Mouse (Mus musculus) cortical plate, adult 2 months (tissue): ENCODE data around the gene Csnk1d. TPM values are rescaled to one million over a fixed set of nuclear protein-coding genes. Genes with fewer than 3 reads are reported as not detected.

Experiments used
- H3K27ac ChIP-seq: fragments of 200-500 bp; 2 replicates; pipeline ENCODE4 v1.5.1; 2012; ENCODE audit warnings: low read length, control low read depth, inconsistent platforms; ENCODE audit not compliant: insufficient read depth
- H3K4me1 ChIP-seq: fragments of 200-500 bp; 2 replicates; pipeline ENCODE4 v1.6.1; 2011; ENCODE audit warnings: low read length; ENCODE audit not compliant: control insufficient read depth, insufficient read depth
- H3K4me3 ChIP-seq: fragments of 200-500 bp; 2 replicates; pipeline ENCODE4 v1.5.1; 2011; ENCODE audit warnings: mild to moderate bottlenecking, low read length, control low read depth; ENCODE audit not compliant: insufficient read depth
- CTCF ChIP-seq: fragments of 200-500 bp; IDR thresholded peaks from 2 replicates; pipeline ENCODE4 v1.5.1; 2011; ENCODE audit warnings: mild to moderate bottlenecking, control low read depth, low read length; ENCODE audit not compliant: insufficient read depth; ENCODE audit errors: extremely low read depth
- POLR2A ChIP-seq: fragments of 200-500 bp; IDR thresholded peaks from 2 replicates; pipeline ENCODE4 v1.6.1; 2011; ENCODE audit warnings: mild to moderate bottlenecking, low read length, control low read depth; ENCODE audit not compliant: insufficient read depth; ENCODE audit errors: extremely low read depth
- polyA plus RNA-seq: library from polyadenylated mRNA; depleted of rRNA; stranded (reverse); fragments of >200 nt; gene quantifications from 2 replicates; pipeline ENCODE4 v1.2.3, GENCODE M21; 2012; rRNA removed

The Csnk1d gene
- polyA plus RNA-seq, 1 experiment: 110 TPM

- peaks cover 1% of the 10 kb centered on the region; the same call in 1 of the 2 replicates for H3K4me1 ChIP-seq
- no peak overlapping the region; the same call in 1 of the 2 replicates for H3K4me3 ChIP-seq
These were observed 59.7 kb downstream of the Csnk1d start for GRCm38 (mm10) chr11:120931479-120931878.

GRCm38 (mm10) chr11:120928468-120928867 lies 62.7 kb downstream of the Csnk1d start:
- TF ChIP-seq CTCF (no peak), POLR2A (no peak)
- Histone ChIP-seq H3K27ac (no peak overlapping the region), H3K4me3 (no peak overlapping the region), H3K4me1 (peaks cover 1% of the 10 kb centered on the region; the same call in 1 of the 2 replicates)

More at GRCm38 (mm10) chr11:120931479-120931878, 59.7 kb downstream of the Csnk1d start:
- H3K27ac ChIP-seq: no peak overlapping the region
- no peak for TF ChIP-seq CTCF
- TF ChIP-seq POLR2A: no peak

GRCm38 (mm10) chr11:120922528-120922927 lies 68.6 kb downstream of the Csnk1d start:
- no peak overlapping the region for H3K27ac ChIP-seq
- no peak overlapping the region for H3K4me3 ChIP-seq
- H3K4me1 ChIP-seq: no peaks in the 10 kb centered on the region
- TF ChIP-seq CTCF (no peak), POLR2A (no peak)

GRCm38 (mm10) chr11:120917756-120918155 lies 73.4 kb downstream of the Csnk1d start:
- H3K4me1 ChIP-seq: no peaks in the 10 kb centered on the region
- TF ChIP-seq CTCF: no peak
- no peak for TF ChIP-seq POLR2A

GRCm38 (mm10) chr11:120916477-120916876 lies 74.7 kb downstream of the Csnk1d start:
- Histone ChIP-seq H3K4me1 (no peaks in the 10 kb centered on the region), H3K4me3 (no peak overlapping the region), H3K27ac (no peak overlapping the region)
- TF ChIP-seq POLR2A (no peak), CTCF (no peak)

More at GRCm38 (mm10) chr11:120917756-120918155, 73.4 kb downstream of the Csnk1d start:
- Histone ChIP-seq H3K4me3 (no peak overlapping the region), H3K27ac (no peak overlapping the region)

- Histone ChIP-seq H3K4me1 (no peaks in the 10 kb centered on the region), H3K27ac (no peak overlapping the region), H3K4me3 (no peak overlapping the region)
- TF ChIP-seq CTCF (no peak), POLR2A (no peak)
These were observed 77.3 kb downstream of the Csnk1d start for GRCm38 (mm10) chr11:120913796-120914195.

Other genes starting within 250 kb of the Csnk1d start
- 1.4 and 2.8 TPM in 2 replicates for gene Hmga1b, start 228.5 kb downstream of the Csnk1d start, polyA plus RNA-seq
- gene Rfng, start 207.1 kb downstream of the Csnk1d start, polyA plus RNA-seq: 98.9 and 103 TPM in 2 replicates
- 223 and 224 TPM in 2 replicates for gene Gps1, start 207.1 kb downstream of the Csnk1d start, polyA plus RNA-seq
- 49.8 and 51.3 TPM in 2 replicates for gene Dus1l, start 194.9 kb downstream of the Csnk1d start, polyA plus RNA-seq
- gene Fasn, start 166.8 kb downstream of the Csnk1d start, polyA plus RNA-seq: 219 and 242 TPM in 2 replicates
- 11.0 and 13.1 TPM in 2 replicates for gene Ccdc57, start 58.5 kb downstream of the Csnk1d start, polyA plus RNA-seq
- 6.1 and 7.1 TPM in 2 replicates for gene Slc16a3, start 42.9 kb downstream of the Csnk1d start, polyA plus RNA-seq
- 3.4 and 3.8 TPM in 2 replicates for gene Cd7, start 48.1 kb upstream of the Csnk1d start, polyA plus RNA-seq
- not detected in 2 replicates for gene Sectm1b, start 72.2 kb upstream of the Csnk1d start, polyA plus RNA-seq
- gene Sectm1a, start 89.9 kb upstream of the Csnk1d start, polyA plus RNA-seq: not detected in 2 replicates
- not detected in 2 replicates for gene Tex19.2, start 127.3 kb upstream of the Csnk1d start, polyA plus RNA-seq
- not detected in 2 replicates for gene Tex19.1, start 154.8 kb upstream of the Csnk1d start, polyA plus RNA-seq
- 0.17 and 0.19 TPM in 2 replicates for gene Uts2r, start 168.9 kb upstream of the Csnk1d start, polyA plus RNA-seq
- 69.9 and 70.0 TPM in 2 replicates for gene Hexdc, start 213.1 kb upstream of the Csnk1d start, polyA plus RNA-seq
- gene Ogfod3, start 213.4 kb upstream of the Csnk1d start, polyA plus RNA-seq: 6.2 and 7.8 TPM in 2 replicates
- gene Cybc1, start 238.0 kb upstream of the Csnk1d start, polyA plus RNA-seq: 25.9 and 27.5 TPM in 2 replicates
- 43.1 and 43.3 TPM in 2 replicates for gene Narf, start 245.9 kb upstream of the Csnk1d start, polyA plus RNA-seq